Mouse (Mus musculus) erythroblast, embryonic 14.5 days (primary cell): ENCODE measurements around the gene Rad50.

Experiments
- GATA1 ChIP-seq: IDR thresholded peaks from 2 replicates; pipeline ENCODE4 v1.6.1; 2012; ENCODE audit warnings: low read length, inconsistent platforms, mixed read lengths
- TAL1 ChIP-seq: IDR thresholded peaks from 3 replicates; pipeline ENCODE4 v1.6.1; 2012; ENCODE audit warnings: low read length, inconsistent platforms, mixed read lengths

DNA sequence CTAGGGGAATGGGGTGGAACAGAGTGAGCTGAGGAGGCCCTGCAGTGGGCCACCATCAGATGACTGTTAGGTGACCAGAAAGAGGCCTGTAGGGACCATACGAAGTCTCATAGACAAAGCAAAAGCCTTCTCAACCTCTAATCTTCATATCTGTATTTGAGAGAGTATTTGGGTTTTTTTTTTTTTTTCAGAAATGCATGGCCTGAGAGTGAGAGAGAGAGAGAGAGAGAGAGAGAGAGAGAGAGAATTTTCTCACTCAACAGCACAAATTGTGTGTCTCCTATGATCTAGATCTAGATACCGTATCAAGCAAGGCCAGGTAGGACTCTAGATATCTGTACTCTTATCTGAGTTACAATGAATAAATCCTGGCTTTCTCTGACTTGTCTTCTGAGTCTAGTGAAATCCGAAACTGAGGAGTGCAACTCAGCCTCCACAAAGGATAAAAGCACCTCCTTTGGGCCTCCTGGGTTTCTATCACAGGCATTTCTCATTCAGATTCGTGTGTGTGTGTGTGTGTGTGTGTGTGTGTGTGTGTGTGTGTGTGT, 89.5 kb downstream of the Rad50 start:
- TF ChIP-seq GATA1 (no peak), TAL1 (no peak)
